Mouse (Mus musculus) myocyte (in vitro differentiated cells): ENCODE data around the gene Prr3.
A peak's percentile ranks its signal among the peaks of the same experiment; 100 is the strongest.

Experiments
- CEBPB ChIP-seq: IDR thresholded peaks from 2 replicates; pipeline ENCODE4 v1.6.1; 2011; ENCODE audit warnings: mild to moderate bottlenecking, moderate library complexity; ENCODE audit not compliant: poor library complexity, insufficient read depth, severe bottlenecking
- E2F4 ChIP-seq: IDR thresholded peaks from one replicate; pipeline ENCODE4 v1.6.1; 2011; ENCODE audit warnings: mild to moderate bottlenecking, control low read depth, moderate library complexity; ENCODE audit not compliant: insufficient read depth
- MAX ChIP-seq: IDR thresholded peaks from one replicate; pipeline ENCODE4 v1.6.1; 2011; ENCODE audit warnings: low read depth, mild to moderate bottlenecking, control low read depth
- MYOD1 ChIP-seq, 3 experiments: IDR thresholded peaks; one replicate each; pipeline ENCODE4 v1.6.1; 2011; ENCODE audit warnings: control low read depth in 2 of 3, low read depth in 2 of 3, mild to moderate bottlenecking in 2 of 3, moderate library complexity in 1 of 3; ENCODE audit not compliant: insufficient read length in 2 of 3, control insufficient read depth in 1 of 3
- MYOG ChIP-seq, 3 experiments: IDR thresholded peaks; one replicate each; pipeline ENCODE4 v1.6.1; 2011; ENCODE audit warnings: control low read depth in 2 of 3, low read depth in 2 of 3, mild to moderate bottlenecking in 2 of 3; ENCODE audit not compliant: insufficient read length in 2 of 3, control insufficient read depth in 1 of 3, insufficient read depth in 1 of 3
- POLR2A ChIP-seq: IDR thresholded peaks from one replicate; pipeline ENCODE4 v1.6.1; 2011; ENCODE audit warnings: low read depth, mild to moderate bottlenecking, control low read depth, moderate library complexity; ENCODE audit not compliant: insufficient read length
- POLR2AphosphoS2 ChIP-seq: IDR thresholded peaks from one replicate; pipeline ENCODE4 v1.6.1; 2011; ENCODE audit warnings: low read depth, control low read depth; ENCODE audit not compliant: insufficient read length
- REST ChIP-seq: IDR thresholded peaks from one replicate; pipeline ENCODE4 v1.6.1; 2011; ENCODE audit warnings: mild to moderate bottlenecking, control low read depth, moderate library complexity; ENCODE audit not compliant: insufficient read depth, insufficient read length
- SRF ChIP-seq: IDR thresholded peaks from one replicate; pipeline ENCODE4 v1.6.1; 2011; ENCODE audit warnings: low read depth; ENCODE audit not compliant: control insufficient read depth, insufficient read length
- TCF12 ChIP-seq: IDR thresholded peaks from one replicate; pipeline ENCODE4 v1.6.1; 2011; ENCODE audit warnings: mild to moderate bottlenecking, control low read depth; ENCODE audit not compliant: poor library complexity, insufficient read depth, severe bottlenecking
- USF1 ChIP-seq: IDR thresholded peaks from one replicate; pipeline ENCODE4 v1.6.1; 2011; ENCODE audit warnings: low read depth, mild to moderate bottlenecking, control low read depth, moderate library complexity

- TF ChIP-seq POLR2A (peak; percentile 91), POLR2AphosphoS2 (peak; percentile 83), USF1 (peak; percentile 73), CEBPB (no peak), TCF12 (no peak), MYOD1 (IDR thresholded peaks at IDR 0.05; ENCODE audit: control insufficient read depth in 1 of 3, insufficient read length in 2 of 3, low read depth in 2 of 3) (peak in 1 of 3 experiments; percentile 57), MAX (peak; percentile 25), MYOG (IDR thresholded peaks at IDR 0.05; ENCODE audit: control insufficient read depth in 1 of 3, insufficient read depth in 1 of 3, insufficient read length in 2 of 3, low read depth in 2 of 3) (peak in 1 of 3 experiments; percentile 25), E2F4 (no peak), REST (no peak), SRF (peak; percentile 26)
These were observed 10.3 kb downstream of the Prr3 start, which contains the start of gene Abcf1 for GRCm38 (mm10) chr17:35969418-35970389.
